Mouse (Mus musculus) gastrocnemius, adult 2 months (tissue): ENCODE data around the gene Smchd1. TPM values are rescaled to one million over a fixed set of nuclear protein-coding genes. Genes with fewer than 3 reads are reported as not detected.
"Not testable (repeated sequence)": the region's sequence is repeated elsewhere in the genome, so short reads cannot be mapped to it uniquely, and the experiment has no call there.

Experiments
- DNase-seq: peaks from one replicate; pipeline ENCODE4 v3.0.0; 2022
- H3K27ac ChIP-seq: fragments of 200-600 bp; 2 replicates; pipeline ENCODE4 v1.8.1; 2022; ENCODE audit warnings: mild to moderate bottlenecking
- H3K4me3 ChIP-seq: fragments of 200-600 bp; 2 replicates; pipeline ENCODE4 v1.8.1; 2022; ENCODE audit warnings: mild to moderate bottlenecking, moderate library complexity
- CTCF ChIP-seq: fragments of 200-600 bp; IDR thresholded peaks from 2 replicates; pipeline ENCODE4 v1.8.1; 2022; ENCODE audit warnings: antibody characterized with exemption, mild to moderate bottlenecking, moderate library complexity
- intact Hi-C: fragments of 180-260 bp; cut with DNase I; formaldehyde crosslinking; loops from one replicate; pipeline ENCODE4 v1.15.1; 2025
- total RNA-seq, 2 experiments: library from RNA; stranded (reverse); gene quantifications; 2 replicates each; pipeline ENCODE4 v1.2.3; 2021

Smchd1 gene
- total RNA-seq, 2 experiments from 2014 or later: 11.0 to 12.1 TPM

GRCm38 (mm10) chr17:71417008-71417407, 58.1 kb downstream of the Smchd1 start:
- no peak for TF ChIP-seq CTCF
- intact Hi-C loops: no loop called here
- no peak overlapping the region for H3K4me3 ChIP-seq
- DNase-seq: no peak
- no peak overlapping the region for H3K27ac ChIP-seq

- intact Hi-C loops: no loop called here
- H3K27ac ChIP-seq: no peak overlapping the region
- no peak for TF ChIP-seq CTCF
- DNase-seq: no peak
- no peak overlapping the region for H3K4me3 ChIP-seq
Observed at GRCm38 (mm10) chr17:71387401-71387800, 87.7 kb downstream of the Smchd1 start.

GRCm38 (mm10) chr17:71380346-71380745, 94.8 kb downstream of the Smchd1 start:
- H3K27ac ChIP-seq: no peak overlapping the region
- no peak for DNase-seq
- H3K4me3 ChIP-seq: no peak overlapping the region
- TF ChIP-seq CTCF: no peak
- intact Hi-C loops: no loop called here

DNA sequence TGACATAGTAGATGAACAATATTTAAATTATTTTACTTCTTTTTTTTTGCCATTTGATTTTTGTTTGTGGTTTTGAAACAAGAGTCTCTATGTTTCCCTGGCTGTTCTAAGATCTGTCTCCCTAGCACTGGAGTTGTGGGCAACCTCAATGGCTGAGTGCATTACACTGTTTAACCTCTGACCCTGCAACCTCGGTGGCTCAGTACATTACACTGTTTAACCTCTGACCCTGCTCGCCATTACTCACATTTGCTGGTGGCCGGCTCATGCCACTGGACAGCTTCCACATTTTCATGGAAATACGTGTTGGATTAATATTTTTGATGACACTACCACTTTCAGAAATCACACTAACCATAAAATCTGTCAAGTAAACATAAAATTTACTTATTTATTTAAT, 97.2 kb downstream of the Smchd1 start:
- Histone ChIP-seq H3K27ac (no peak overlapping the region), H3K4me3 (no peak overlapping the region)
- intact Hi-C loops: no loop called here
- no peak for TF ChIP-seq CTCF
- DNase-seq: no peak

DNA sequence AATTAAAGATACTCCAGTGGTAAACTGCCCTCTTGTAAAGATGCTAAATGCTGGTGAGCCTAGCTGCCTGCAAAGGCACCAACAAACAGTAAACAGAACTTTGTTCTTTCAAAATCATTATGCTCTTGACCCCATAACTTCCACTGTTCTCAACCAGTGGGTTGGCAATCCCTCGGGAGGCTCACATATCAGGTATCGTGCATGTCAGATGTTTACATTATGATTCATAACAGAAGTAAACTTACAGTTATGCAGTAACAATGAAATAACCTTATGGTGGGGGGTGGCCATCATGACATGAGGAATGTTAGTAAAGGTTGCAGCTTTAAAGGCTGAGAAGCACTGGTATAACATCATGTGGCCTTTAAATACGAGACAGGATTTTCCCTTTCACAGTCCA, 119.6 kb downstream of the Smchd1 start:
- Histone ChIP-seq H3K4me3 (no peak overlapping the region), H3K27ac (no peak overlapping the region)
- no peak for DNase-seq
- TF ChIP-seq CTCF: no peak
- intact Hi-C loops: no loop called here

DNA sequence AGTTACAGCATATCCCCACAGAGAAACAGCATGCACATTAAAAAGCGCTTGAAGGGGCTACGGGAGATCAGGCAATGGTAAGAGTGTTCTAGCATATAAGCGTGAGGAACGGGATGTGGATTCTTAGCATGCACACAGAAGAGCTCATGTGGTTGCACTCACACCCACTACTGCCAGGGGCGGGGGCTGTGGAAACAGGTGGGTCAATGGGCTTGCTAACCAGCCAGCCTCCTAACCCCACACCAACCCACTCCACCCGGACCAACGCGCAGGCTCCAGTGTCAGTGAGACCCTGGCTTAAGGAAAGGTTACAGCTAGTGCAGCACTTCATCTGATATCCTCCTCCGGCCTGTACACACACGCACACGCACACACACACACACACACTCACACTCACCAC, 120.9 kb downstream of the Smchd1 start:
- intact Hi-C loops: no loop called here
- H3K27ac ChIP-seq: no peak overlapping the region
- H3K4me3 ChIP-seq: no peak overlapping the region
- DNase-seq: no peak
- TF ChIP-seq CTCF: no peak

DNA sequence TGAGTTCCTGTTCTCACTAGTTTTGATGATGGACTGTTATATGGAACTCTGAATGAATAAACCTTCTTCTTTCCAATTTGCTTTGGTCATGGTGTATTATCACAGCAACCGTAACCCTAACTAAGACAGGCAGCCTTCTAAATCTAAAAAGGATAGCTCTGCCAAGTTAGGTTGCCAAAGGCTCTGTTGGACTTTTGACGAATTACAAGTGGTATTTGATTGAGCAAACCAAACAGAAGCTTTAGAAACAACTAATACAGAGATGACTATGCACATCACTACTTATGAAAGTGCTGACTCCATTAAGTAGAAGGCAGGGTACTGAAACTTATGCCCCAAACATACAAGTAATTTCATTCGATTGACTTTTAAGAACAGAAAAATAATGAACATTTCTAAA, 127.0 kb downstream of the Smchd1 start:
- intact Hi-C loops: no loop called here

DNA sequence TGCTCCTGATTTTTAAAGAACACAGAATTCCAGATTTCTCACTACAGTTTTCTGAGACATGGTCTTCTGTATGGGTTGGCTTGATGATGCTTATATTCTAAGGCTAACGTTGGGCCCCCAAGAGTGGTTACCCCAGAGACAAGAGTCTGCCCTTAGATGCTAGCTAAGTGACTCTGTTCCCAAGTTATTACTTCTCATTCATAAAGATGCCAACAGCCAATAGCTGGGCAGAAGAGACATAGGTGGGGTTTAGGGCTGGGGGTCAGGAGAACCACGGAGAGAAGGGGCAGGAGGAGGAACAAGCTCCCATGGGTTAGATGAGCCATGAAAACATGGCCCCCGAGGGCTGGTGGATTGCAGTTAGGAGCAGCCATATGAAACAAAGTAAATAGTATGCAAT, 133.1 kb downstream of the Smchd1 start:
- TF ChIP-seq CTCF: no peak
- no peak overlapping the region for H3K4me3 ChIP-seq
- no peak for DNase-seq
- no peak overlapping the region for H3K27ac ChIP-seq
- intact Hi-C loops: no loop called here

More for the DNA sequence above, 127.0 kb downstream of the Smchd1 start:
- DNase-seq: no peak
- TF ChIP-seq CTCF: no peak
- H3K4me3 ChIP-seq: no peak overlapping the region
- H3K27ac ChIP-seq: no peak overlapping the region

- intact Hi-C loops: no loop called here
- Histone ChIP-seq H3K4me3 (no peak overlapping the region), H3K27ac (no peak overlapping the region)
- no peak for DNase-seq
- no peak for TF ChIP-seq CTCF
Observed at GRCm38 (mm10) chr17:71338627-71339026, 136.5 kb downstream of the Smchd1 start.

- Histone ChIP-seq H3K4me3 (no peak overlapping the region), H3K27ac (no peak overlapping the region)
- intact Hi-C loops: no loop called here
- TF ChIP-seq CTCF: no peak
- no peak for DNase-seq
Observed at GRCm38 (mm10) chr17:71337546-71337945, 137.6 kb downstream of the Smchd1 start.

GRCm38 (mm10) chr17:71336421-71336820, 138.7 kb downstream of the Smchd1 start:
- intact Hi-C loops: no loop called here
- Histone ChIP-seq H3K4me3 (no peak overlapping the region), H3K27ac (no peak overlapping the region)
- TF ChIP-seq CTCF: no peak
- DNase-seq: no peak

DNA sequence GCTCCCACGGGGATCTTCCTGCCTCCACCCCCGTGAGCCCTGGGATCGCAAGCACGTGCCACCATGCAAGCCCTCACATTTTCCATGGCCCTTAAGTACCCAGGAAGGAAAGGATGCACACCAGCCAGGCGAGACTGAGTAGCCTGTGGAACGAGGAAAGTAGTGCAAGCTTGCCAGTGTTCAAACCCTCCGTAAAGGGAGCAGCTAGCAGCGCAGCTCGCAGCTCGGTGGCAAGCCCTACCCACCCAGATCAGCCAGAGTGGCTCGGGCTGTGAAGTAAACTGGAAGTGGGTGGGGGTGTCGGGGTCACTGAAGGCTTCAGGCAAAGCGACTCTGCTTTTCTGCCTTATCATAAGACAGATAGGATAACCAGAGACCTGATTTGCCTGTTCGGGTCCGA, 142.8 kb downstream of the Smchd1 start:
- Histone ChIP-seq H3K4me3 (no peak overlapping the region; the same call in 1 of the 2 replicates), H3K27ac (no peak overlapping the region)
- DNase-seq: no peak
- intact Hi-C loops: no loop called here
- TF ChIP-seq CTCF: no peak

GRCm38 (mm10) chr17:71320731-71321130, 154.4 kb downstream of the Smchd1 start:
- H3K27ac ChIP-seq, intact Hi-C loops, DNase-seq, H3K4me3 ChIP-seq: not testable (repeated sequence)

- intact Hi-C loops: no loop called here
- no peak overlapping the region for H3K27ac ChIP-seq
- H3K4me3 ChIP-seq: no peak overlapping the region
- TF ChIP-seq CTCF: no peak
- DNase-seq: no peak
Observed at GRCm38 (mm10) chr17:71319361-71319760, 155.8 kb downstream of the Smchd1 start.

GRCm38 (mm10) chr17:71317571-71317970, 157.6 kb downstream of the Smchd1 start:
- H3K4me3 ChIP-seq: no peak overlapping the region
- DNase-seq: no peak
- TF ChIP-seq CTCF: no peak
- intact Hi-C loops: no loop called here
- no peak overlapping the region for H3K27ac ChIP-seq
